Mouse (Mus musculus) embryonic facial prominence, embryonic 15.5 days (tissue): ENCODE measurements at regions not wholly inside any gene's neighbourhood (a gene's known extent, or its start where the extent isn't known, plus 50 kb on each side); places are given as distances from the start of the nearest gene placed in this dataset.

ENCODE experiments used
- ATAC-seq: fragments of 200-750 bp; cut with Nextera tagmentation; 2 replicates; pipeline ENCODE4 v1.8.0; 2017; ENCODE audit warnings: low read depth, moderate TSS enrichment; ENCODE audit not compliant: insufficient number of reproducible peaks, low FRiP score, low TSS enrichment
- H3K27ac ChIP-seq: fragments of 300-500 bp; sonication (generic); replicated peaks from 2 replicates; pipeline ENCODE4 v1.5.1; 2015; ENCODE audit warnings: mild to moderate bottlenecking, inconsistent platforms
- H3K27me3 ChIP-seq: fragments of 300-500 bp; sonication (generic); 2 replicates; pipeline ENCODE4 v1.6.1; 2015; ENCODE audit warnings: inconsistent platforms
- H3K36me3 ChIP-seq: fragments of 300-500 bp; sonication (generic); 2 replicates; pipeline ENCODE4 v1.6.1; 2015; ENCODE audit warnings: mild to moderate bottlenecking, inconsistent platforms
- H3K4me1 ChIP-seq: fragments of 300-500 bp; sonication (generic); 2 replicates; pipeline ENCODE4 v1.6.1; 2015; ENCODE audit warnings: inconsistent platforms
- H3K4me2 ChIP-seq: fragments of 300-500 bp; sonication (generic); replicated peaks from 2 replicates; pipeline ENCODE4 v1.6.1; 2015; ENCODE audit warnings: mild to moderate bottlenecking, inconsistent platforms
- H3K4me3 ChIP-seq: fragments of 300-500 bp; sonication (generic); replicated peaks from 2 replicates; pipeline ENCODE4 v1.5.1; 2015; ENCODE audit warnings: mild to moderate bottlenecking, inconsistent platforms
- H3K9ac ChIP-seq: fragments of 300-500 bp; sonication (generic); 2 replicates; pipeline ENCODE4 v1.6.1; 2015; ENCODE audit warnings: inconsistent platforms
- H3K9me3 ChIP-seq: fragments of 300-500 bp; sonication (generic); replicated peaks from 2 replicates; pipeline ENCODE4 v1.6.1; 2016; ENCODE audit warnings: inconsistent platforms
- WGBS: fragments of 180-500 bp; shearing (Covaris S2); methylation state at CpG from one replicate; pipeline ENCODE4 v1.1.7; 2015; 5-methylcytosine and 5-hydroxymethylcytosine counted together

- no peaks in the 10 kb centered on the region for H3K36me3 ChIP-seq
- ATAC-seq: no peak
- H3K4me3 ChIP-seq: no peak overlapping the region
- H3K9ac ChIP-seq: no peak overlapping the region
- no peaks in the 10 kb centered on the region for H3K4me1 ChIP-seq
- 56% methylated on average over 2 of the region's 2 CpGs for WGBS
- H3K9me3 ChIP-seq: no peaks in the 10 kb centered on the region
- no peak overlapping the region for H3K27ac ChIP-seq
- no peak overlapping the region for H3K4me2 ChIP-seq
- H3K27me3 ChIP-seq: no peaks in the 10 kb centered on the region
These were observed 382.8 kb upstream of the Gm6657 start for GRCm38 (mm10) chr12:77811276-77811675.

GRCm38 (mm10) chr12:77819456-77819855 lies 374.6 kb upstream of the Gm6657 start:
- H3K27me3 ChIP-seq: no peaks in the 10 kb centered on the region
- H3K9ac ChIP-seq: no peak overlapping the region
- H3K4me3 ChIP-seq: no peak overlapping the region
- no peak overlapping the region for H3K27ac ChIP-seq
- H3K9me3 ChIP-seq: no peaks in the 10 kb centered on the region
- ATAC-seq: no peak
- no peak overlapping the region for H3K4me2 ChIP-seq
- no peaks in the 10 kb centered on the region for H3K4me1 ChIP-seq
- WGBS: 94% methylated on average over 16 of the region's 16 CpGs
- no peaks in the 10 kb centered on the region for H3K36me3 ChIP-seq

- H3K36me3 ChIP-seq: no peaks in the 10 kb centered on the region
- H3K27ac ChIP-seq: no peak overlapping the region
- H3K27me3 ChIP-seq: no peaks in the 10 kb centered on the region
- H3K4me2 ChIP-seq: no peak overlapping the region
- no peak for ATAC-seq
- H3K4me3 ChIP-seq: no peak overlapping the region
- H3K9ac ChIP-seq: no peak overlapping the region
- H3K4me1 ChIP-seq: no peaks in the 10 kb centered on the region
- H3K9me3 ChIP-seq: no peaks in the 10 kb centered on the region
- 44% methylated on average over 3 of the region's 3 CpGs for WGBS
These were observed 370.5 kb upstream of the Gm6657 start for GRCm38 (mm10) chr12:77823381-77824030.

DNA sequence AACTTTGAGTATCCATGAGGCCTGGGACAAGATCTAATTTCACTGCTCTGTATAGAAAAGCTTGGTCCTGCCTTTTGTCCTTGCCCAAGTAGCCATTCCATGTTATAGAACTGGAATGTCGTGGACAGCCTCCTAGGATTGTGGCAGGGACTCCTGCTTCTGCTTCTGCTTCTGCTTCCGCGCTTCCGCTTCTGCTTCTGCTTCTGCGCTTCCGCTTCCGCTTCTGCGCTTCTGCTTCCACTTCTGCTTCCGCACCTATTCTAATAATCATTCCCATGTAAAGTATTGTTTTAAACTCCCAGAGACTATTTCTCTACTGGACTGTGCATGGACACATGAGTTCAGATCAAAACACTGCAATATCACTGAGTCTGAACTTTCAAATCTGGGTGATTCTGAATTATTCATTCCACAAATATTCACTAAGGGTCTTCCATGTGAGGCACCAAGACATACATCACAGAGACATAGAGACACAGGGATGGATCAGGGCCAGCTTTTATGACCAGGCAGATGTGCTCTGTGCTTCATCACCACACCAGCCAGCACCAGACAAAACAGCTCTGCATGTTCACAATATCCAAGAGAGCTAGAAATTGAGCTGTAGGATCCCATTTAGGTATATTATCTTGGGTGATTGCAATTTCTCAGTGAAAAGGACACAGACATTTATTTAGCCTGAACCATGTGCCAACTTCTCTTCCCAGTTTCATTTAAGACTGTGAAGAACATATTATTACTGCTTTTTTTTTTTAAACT lies 360.5 kb upstream of the Gm6657 start:
- Histone ChIP-seq H3K9me3 (no peaks in the 10 kb centered on the region), H3K4me3 (no peak overlapping the region), H3K27me3 (no peaks in the 10 kb centered on the region), H3K27ac (no peak overlapping the region), H3K4me2 (no peak overlapping the region), H3K9ac (no peak overlapping the region), H3K4me1 (no peaks in the 10 kb centered on the region), H3K36me3 (no peaks in the 10 kb centered on the region)
- 91% methylated on average over 9 of the region's 9 CpGs for WGBS
- ATAC-seq: no peak

DNA sequence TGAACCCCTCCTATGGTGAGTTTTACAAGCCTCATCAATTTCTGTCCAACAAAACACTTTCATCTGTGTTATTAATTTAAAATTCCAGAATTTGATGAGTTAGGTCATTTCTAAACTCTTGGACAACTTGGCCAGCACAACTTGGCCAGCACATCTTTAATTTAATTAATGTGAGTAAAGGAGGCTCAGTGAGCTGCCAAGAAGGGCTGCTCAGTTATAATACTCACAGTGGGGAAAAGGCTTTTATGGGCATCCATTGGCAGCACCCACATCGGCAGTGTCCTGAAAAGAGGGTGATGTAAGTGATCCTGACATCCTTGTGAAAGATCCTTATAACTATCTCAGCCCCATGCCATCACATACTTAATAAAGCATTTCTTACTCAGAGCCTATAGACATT lies 359.2 kb upstream of the Gm6657 start:
- ATAC-seq: no peak
- Histone ChIP-seq H3K27me3 (no peaks in the 10 kb centered on the region), H3K27ac (no peak overlapping the region), H3K4me2 (no peak overlapping the region), H3K36me3 (no peaks in the 10 kb centered on the region), H3K9me3 (no peaks in the 10 kb centered on the region), H3K4me3 (no peak overlapping the region), H3K9ac (no peak overlapping the region), H3K4me1 (no peaks in the 10 kb centered on the region)
- 82% methylated on average over 1 of the region's 1 CpGs for WGBS

- Histone ChIP-seq H3K36me3 (no peaks in the 10 kb centered on the region), H3K4me3 (no peak overlapping the region), H3K27ac (no peak overlapping the region), H3K27me3 (no peaks in the 10 kb centered on the region), H3K9ac (no peak overlapping the region), H3K4me2 (no peak overlapping the region), H3K4me1 (no peaks in the 10 kb centered on the region), H3K9me3 (no peaks in the 10 kb centered on the region)
- no peak for ATAC-seq
- WGBS: 79% methylated on average over 2 of the region's 2 CpGs
These were observed 357.8 kb upstream of the Gm6657 start for GRCm38 (mm10) chr12:77836231-77836630.

DNA sequence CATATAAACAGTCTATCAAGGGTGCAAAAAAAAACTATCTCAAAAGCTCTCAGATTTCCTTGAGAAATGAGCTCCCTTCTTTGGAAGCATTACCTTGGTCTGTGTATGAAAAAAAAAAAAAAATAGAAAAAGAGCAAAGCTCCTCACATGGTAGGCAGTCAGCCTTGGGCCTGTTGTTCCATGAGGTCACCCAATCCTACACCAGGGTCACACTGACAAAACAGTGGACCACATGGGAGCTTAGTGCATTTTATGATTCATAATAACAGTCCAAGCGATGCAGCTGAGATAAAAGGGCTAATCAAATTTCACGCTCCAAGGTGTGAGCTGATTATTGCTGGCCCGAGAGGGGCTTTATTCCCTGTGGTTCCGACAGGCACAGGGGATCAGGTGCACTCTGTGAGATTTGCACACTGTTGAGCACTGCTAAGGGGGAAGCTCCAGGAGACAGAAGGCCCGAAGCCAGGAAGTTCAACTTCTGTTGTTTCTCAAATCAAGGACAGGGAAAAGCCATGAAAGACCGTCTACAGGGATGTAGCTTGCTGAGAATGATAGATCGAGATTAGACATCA lies 352.1 kb upstream of the Gm6657 start:
- Histone ChIP-seq H3K27ac (no peak overlapping the region), H3K4me2 (no peak overlapping the region), H3K36me3 (no peaks in the 10 kb centered on the region), H3K27me3 (no peaks in the 10 kb centered on the region), H3K9ac (no peak overlapping the region), H3K9me3 (no peaks in the 10 kb centered on the region), H3K4me3 (no peak overlapping the region), H3K4me1 (no peaks in the 10 kb centered on the region)
- WGBS: 70% methylated on average over 7 of the region's 7 CpGs
- ATAC-seq: peak; percentile 54; the same call in 1 of the 2 replicates

GRCm38 (mm10) chr12:77852595-77853577 lies 341.2 kb upstream of the Gm6657 start:
- 25% methylated on average over 9 of the region's 9 CpGs for WGBS
- ATAC-seq: no peak
- Histone ChIP-seq H3K4me2 (no peak overlapping the region), H3K27me3 (no peaks in the 10 kb centered on the region), H3K9ac (no peak overlapping the region), H3K4me1 (no peaks in the 10 kb centered on the region), H3K9me3 (no peaks in the 10 kb centered on the region), H3K4me3 (no peak overlapping the region), H3K27ac (no peak overlapping the region), H3K36me3 (no peaks in the 10 kb centered on the region)

DNA sequence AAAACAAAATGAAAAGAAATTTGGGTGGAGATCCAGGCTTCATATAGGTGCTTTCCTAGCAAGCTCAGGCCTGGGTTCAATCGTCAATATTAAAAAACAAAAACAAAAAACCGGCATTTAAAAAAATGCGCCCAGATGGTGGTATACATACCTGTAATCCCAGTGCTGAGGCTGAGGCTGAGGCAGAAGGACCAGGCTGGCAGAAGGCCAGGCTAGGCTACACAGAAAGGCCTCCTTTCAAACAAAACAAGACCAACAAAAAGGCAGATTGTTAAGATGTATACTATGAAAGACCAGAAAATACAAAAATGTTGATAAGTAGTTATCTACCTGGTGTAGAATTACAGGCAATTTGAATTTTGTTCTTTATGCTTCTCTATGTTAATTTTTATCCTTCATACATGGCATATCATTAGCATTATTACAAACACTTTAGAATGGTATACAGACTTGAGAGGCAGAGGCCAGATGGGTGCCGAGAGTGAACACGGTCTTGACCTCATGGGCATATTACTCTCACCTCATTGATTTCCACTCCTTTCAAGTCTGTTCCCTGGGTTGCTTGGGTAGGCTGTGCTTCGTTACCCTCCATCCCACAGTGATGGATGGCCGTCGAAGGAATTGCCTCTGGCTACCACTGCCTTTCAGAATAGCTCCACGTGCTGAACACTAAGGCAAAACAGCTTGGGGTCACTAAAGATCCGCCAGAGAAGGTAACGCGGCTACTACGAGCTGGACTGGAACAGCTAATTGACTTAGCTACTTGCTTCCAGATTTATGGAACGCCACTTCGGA lies 339.6 kb upstream of the Gm6657 start:
- Histone ChIP-seq H3K36me3 (no peaks in the 10 kb centered on the region), H3K27ac (no peak overlapping the region), H3K9ac (no peak overlapping the region), H3K4me3 (no peak overlapping the region), H3K4me1 (no peaks in the 10 kb centered on the region), H3K27me3 (no peaks in the 10 kb centered on the region), H3K4me2 (no peak overlapping the region), H3K9me3 (no peaks in the 10 kb centered on the region)
- no peak for ATAC-seq
- 55% methylated on average over 15 of the region's 15 CpGs for WGBS

- no peaks in the 10 kb centered on the region for H3K9me3 ChIP-seq
- H3K36me3 ChIP-seq: no peaks in the 10 kb centered on the region
- H3K4me2 ChIP-seq: no peak overlapping the region
- no peak for ATAC-seq
- H3K4me1 ChIP-seq: no peaks in the 10 kb centered on the region
- H3K27ac ChIP-seq: no peak overlapping the region
- no peaks in the 10 kb centered on the region for H3K27me3 ChIP-seq
- no peak overlapping the region for H3K9ac ChIP-seq
- 73% methylated on average over 12 of the region's 12 CpGs for WGBS
- no peak overlapping the region for H3K4me3 ChIP-seq
These were observed 338.2 kb upstream of the Gm6657 start for GRCm38 (mm10) chr12:77855796-77856195.
